Comparison of ENCODE assay signal across 22 mouse cellular contexts in genomic region chr12:58625144-58625543, GRCm38 (mm10).
"Had no signal": no experiment of that assay in that cellular context is flagged by ENCODE, and none has a peak within 500 bp of the region (broad histone marks: within the 10 kb centered on the region; RNA-seq: fewer than 3 reads in every experiment).

No protein-coding gene starts in this region.

- H3K4me1 ChIP-seq: heart, embryonic 12.5 days; hindbrain, embryonic 10.5 days; hindbrain, embryonic 12.5 days; limb, embryonic 15.5 days; liver, embryonic 12.5 days had no signal

- H3K4me3 ChIP-seq: heart, adult 2 months; heart, embryonic 12.5 days; hindbrain, embryonic 10.5 days; hindbrain, embryonic 12.5 days; limb, embryonic 13.5 days; limb, embryonic 15.5 days; liver, embryonic 12.5 days had no signal

- ATAC-seq: hindbrain, embryonic 16.5 days; liver, embryonic 12.5 days had no signal

- DNase-seq: gastrocnemius, postnatal 14 days; gastrocnemius, postnatal 36 days; heart, adult 11 months; heart, adult 2 months; heart, postnatal 10 days; heart, postnatal 4 days; kidney, adult 18-20 months; kidney, adult 8-10 months; kidney, postnatal 10 days; kidney, postnatal 25 days; kidney, postnatal 4 days; layer of hippocampus, adult 9-11 months; layer of hippocampus, postnatal 36 days; left cerebral cortex, postnatal 4 days had no signal

- H3K4me2 ChIP-seq: heart, embryonic 12.5 days; hindbrain, embryonic 12.5 days; hindbrain, embryonic 14.5 days; limb, embryonic 13.5 days; limb, embryonic 15.5 days; liver, embryonic 12.5 days had no signal

- H3K36me3 ChIP-seq: heart, embryonic 12.5 days; hindbrain, embryonic 10.5 days; hindbrain, embryonic 12.5 days; limb, embryonic 13.5 days; limb, embryonic 15.5 days; liver, embryonic 12.5 days had no signal

- H3K27ac ChIP-seq: heart, adult 2 months; hindbrain, embryonic 10.5 days; hindbrain, embryonic 12.5 days; hindbrain, embryonic 14.5 days; limb, embryonic 13.5 days; limb, embryonic 15.5 days; liver, embryonic 12.5 days had no signal

- H3K9ac ChIP-seq: heart, embryonic 12.5 days; hindbrain, embryonic 12.5 days; hindbrain, embryonic 14.5 days; limb, embryonic 13.5 days; limb, embryonic 15.5 days; liver, embryonic 12.5 days had no signal

- H3K27me3 ChIP-seq: heart, embryonic 12.5 days; hindbrain, embryonic 12.5 days; limb, embryonic 13.5 days; limb, embryonic 15.5 days; liver, embryonic 12.5 days had no signal

- H3K9me3 ChIP-seq: heart, embryonic 12.5 days; hindbrain, embryonic 10.5 days; hindbrain, embryonic 12.5 days; limb, embryonic 13.5 days; limb, embryonic 15.5 days; liver, embryonic 12.5 days had no signal
